Mouse (Mus musculus) CH12.LX (cell line): Measurements from ENCODE around the gene BC049762. TPM values are rescaled to one million over a fixed set of nuclear protein-coding genes. Genes with fewer than 3 reads are reported as not detected.

Experiments
- DNase-seq: peaks from one replicate; pipeline ENCODE4 v3.0.0-alpha.2; 2013; ENCODE audit errors: extremely low read depth
- H3K27ac ChIP-seq: 2 replicates; pipeline ENCODE4 v1.5.1; 2012; ENCODE audit warnings: low read depth, mild to moderate bottlenecking, control low read depth, moderate library complexity; ENCODE audit not compliant: insufficient read depth
- H3K27me3 ChIP-seq: replicated peaks from 2 replicates; pipeline ENCODE3; 2012; ENCODE audit warnings: inconsistent platforms
- H3K36me3 ChIP-seq, 2 experiments: replicated peaks in 1 of 2; 2 replicates each; pipeline versions ENCODE3 to v1.6.1; 2012; ENCODE audit warnings: inconsistent platforms in 1 of 2, low read length in 1 of 2, mild to moderate bottlenecking in 1 of 2, mixed read lengths in 1 of 2, moderate library complexity in 1 of 2; ENCODE audit not compliant: control insufficient read depth in 1 of 2, insufficient read depth in 1 of 2
- H3K4me1 ChIP-seq, 2 experiments: 2 replicates each; pipeline ENCODE4 v1.6.1; 2012; ENCODE audit warnings: inconsistent platforms in 1 of 2, moderate library complexity in 1 of 2; ENCODE audit not compliant: insufficient read depth in 2 of 2, control insufficient read depth in 1 of 2
- H3K4me2 ChIP-seq: 2 replicates; pipeline ENCODE4 v1.6.1; 2012; ENCODE audit warnings: low read depth, mild to moderate bottlenecking, control low read depth; ENCODE audit not compliant: poor library complexity, insufficient read depth, severe bottlenecking
- H3K4me3 ChIP-seq, 3 experiments: fragments of 150-350 bp in 1 of 3; sonication (generic) in 1 of 3; replicated peaks in 1 of 3; 2 replicates each; pipeline versions ENCODE3 to v1.5.1; 2011 to 2012; ENCODE audit warnings: low read depth in 2 of 3, low read length in 2 of 3, mild to moderate bottlenecking in 2 of 3, moderate library complexity in 2 of 3, control low read depth in 1 of 3, improper control_type of control experiment in 1 of 3, inconsistent platforms in 1 of 3, mixed read lengths in 1 of 3; ENCODE audit not compliant: poor library complexity in 1 of 3
- H3K79me2 ChIP-seq: replicated peaks from 2 replicates; pipeline ENCODE4 v1.6.1; 2012; ENCODE audit warnings: mild to moderate bottlenecking, moderate library complexity; ENCODE audit not compliant: control insufficient read depth, poor library complexity, insufficient read depth, severe bottlenecking; ENCODE audit errors: extremely low read depth
- H3K9ac ChIP-seq: 2 replicates; pipeline ENCODE4 v1.6.1; 2012; ENCODE audit warnings: low read depth, mild to moderate bottlenecking, control low read depth, moderate library complexity; ENCODE audit not compliant: insufficient read depth
- H3K9me3 ChIP-seq: replicated peaks from 2 replicates; pipeline ENCODE3; 2012; ENCODE audit warnings: low read length, inconsistent platforms, mixed read lengths
- BHLHE40 ChIP-seq: IDR thresholded peaks from 2 replicates; pipeline ENCODE4 v1.6.1; 2011; ENCODE audit warnings: mild to moderate bottlenecking, low read depth, low read length, improper control_type of control experiment
- CHD2 ChIP-seq: IDR thresholded peaks from 2 replicates; pipeline ENCODE4 v1.6.1; 2011; ENCODE audit warnings: low read length, improper control_type of control experiment
- E2F4 ChIP-seq: IDR thresholded peaks from 2 replicates; pipeline ENCODE4 v1.6.1; 2011; ENCODE audit warnings: low read depth, low read length, improper control_type of control experiment; ENCODE audit not compliant: insufficient replicate concordance
- EP300 ChIP-seq: IDR thresholded peaks from 2 replicates; pipeline ENCODE4 v1.6.1; 2011; ENCODE audit warnings: low read length, improper control_type of control experiment
- ETS1 ChIP-seq: conservative IDR thresholded peaks from 2 replicates; pipeline ENCODE4 v1.6.1; 2012; ENCODE audit warnings: low read depth, mild to moderate bottlenecking, inconsistent platforms, low read length, improper control_type of control experiment, moderate library complexity
- HCFC1 ChIP-seq: IDR thresholded peaks from 2 replicates; pipeline ENCODE4 v1.6.1; 2012; ENCODE audit warnings: low read depth, mild to moderate bottlenecking, inconsistent platforms, low read length, improper control_type of control experiment
- JUND ChIP-seq: conservative IDR thresholded peaks from 2 replicates; pipeline ENCODE4 v1.6.1; 2011; ENCODE audit warnings: low read depth, low read length, improper control_type of control experiment
- MAFK ChIP-seq: IDR thresholded peaks from 2 replicates; pipeline ENCODE4 v1.6.1; 2011; ENCODE audit warnings: low read length, improper control_type of control experiment; ENCODE audit not compliant: insufficient replicate concordance
- MAZ ChIP-seq: IDR thresholded peaks from 2 replicates; pipeline ENCODE4 v1.6.1; 2012; ENCODE audit warnings: low read depth, mild to moderate bottlenecking, inconsistent platforms, low read length, improper control_type of control experiment, moderate library complexity
- MXI1 ChIP-seq: IDR thresholded peaks from 2 replicates; pipeline ENCODE4 v1.6.1; 2011; ENCODE audit warnings: mild to moderate bottlenecking, low read depth, low read length, improper control_type of control experiment
- MYC ChIP-seq: IDR thresholded peaks from 2 replicates; pipeline ENCODE4 v1.6.1; 2011; ENCODE audit warnings: low read depth, mild to moderate bottlenecking, improper control_type of control experiment, low read length
- NELFE ChIP-seq: IDR thresholded peaks from 2 replicates; pipeline ENCODE4 v1.6.1; 2011; ENCODE audit warnings: low read depth, low read length, improper control_type of control experiment
- NRF1 ChIP-seq: IDR thresholded peaks from 2 replicates; pipeline ENCODE4 v1.6.1; 2014; ENCODE audit warnings: low read depth, mild to moderate bottlenecking, inconsistent platforms, low read length, improper control_type of control experiment, moderate library complexity
- PAX5 ChIP-seq: IDR thresholded peaks from 2 replicates; pipeline ENCODE4 v1.6.1; 2012; ENCODE audit warnings: low read length, inconsistent platforms, mixed read lengths
- TBP ChIP-seq: conservative IDR thresholded peaks from 2 replicates; pipeline ENCODE4 v1.6.1; 2011; ENCODE audit warnings: low read depth, low read length, improper control_type of control experiment
- TCF12 ChIP-seq: IDR thresholded peaks from 2 replicates; pipeline ENCODE4 v1.6.1; 2014; ENCODE audit warnings: low read depth, mild to moderate bottlenecking, inconsistent platforms, low read length, improper control_type of control experiment
- ZC3H11A ChIP-seq: IDR thresholded peaks from 2 replicates; pipeline ENCODE4 v1.6.1; 2012; ENCODE audit warnings: low read depth, mild to moderate bottlenecking, inconsistent platforms, low read length, improper control_type of control experiment
- ZMIZ1 ChIP-seq: IDR thresholded peaks from 2 replicates; pipeline ENCODE4 v1.6.1; 2012; ENCODE audit warnings: low read depth, mild to moderate bottlenecking, inconsistent platforms, low read length, improper control_type of control experiment
- dilution Hi-C: fragments of 300-500 bp; cut with MboI; formaldehyde crosslinking; loops from 2 replicates; pipeline ENCODE4 v1.14.3; 2020; ENCODE audit warnings: low sequenced_read_pairs; ENCODE audit not compliant: extremely low pct_unique_long_range_greater_than_20kb, extremely low pct_ligation_motif_present
- in situ Hi-C: fragments of 300-500 bp; cut with MboI; formaldehyde crosslinking; loops from 3 replicates; pipeline ENCODE4 v1.14.3; 2019; ENCODE audit warnings: low sequenced_read_pairs, low pct_ligation_motif_present, low pct_unique_long_range_greater_than_20kb, mixed read lengths
- polyA plus RNA-seq: library from polyadenylated mRNA; unstranded; fragments of >175 nt; gene quantifications from 2 replicates; pipeline ENCODE4 v1.2.1, GENCODE M21; 2012; ENCODE audit warnings: low read depth; ENCODE audit not compliant: insufficient read length
- total RNA-seq, 2 experiments: library from RNA; depleted of rRNA; stranded (reverse); fragments of 300-350 nt in 1 of 2; fragments of >200 nt in 1 of 2; gene quantifications; 2 replicates each; pipeline ENCODE4 v1.2.3; 2012 to 2014

The BC049762 gene
- total and polyA plus RNA-seq, 3 experiments, result 0.31 to 0.34 TPM; not detected in 1

- no peaks in the 10 kb centered on the region for H3K36me3 ChIP-seq
- dilution Hi-C loops, result no loop called here
- no peak overlapping the region for H3K27ac ChIP-seq
- TF ChIP-seq JUND (no peak), MYC (no peak), MAZ (no peak), HCFC1 (no peak), ZC3H11A (no peak), NELFE (no peak), BHLHE40 (no peak)
- TF ChIP-seq, all 38 proteins: peak for 0
- in situ Hi-C loops, result no loop called here
- no peak overlapping the region for H3K9ac ChIP-seq
- no peaks in the 10 kb centered on the region for H3K4me1 ChIP-seq
- DNase-seq, result no peak
- no peaks in the 10 kb centered on the region for H3K79me2 ChIP-seq
- no peaks in the 10 kb centered on the region for H3K9me3 ChIP-seq
- H3K4me2 ChIP-seq, result no peak overlapping the region
- H3K4me3 ChIP-seq, result no peak overlapping the region
- peaks cover 47% of the 10 kb centered on the region for H3K27me3 ChIP-seq
Observed at GRCm38 (mm10) chr11:51311846-51312245, 49.0 kb upstream of the BC049762 start.

- no peaks in the 10 kb centered on the region for H3K36me3 ChIP-seq
- dilution Hi-C loops, result no loop called here
- no peak overlapping the region for H3K9ac ChIP-seq
- no peaks in the 10 kb centered on the region for H3K4me1 ChIP-seq
- no peak overlapping the region for H3K4me3 ChIP-seq
- H3K4me2 ChIP-seq, result no peak overlapping the region
- H3K9me3 ChIP-seq, result no peaks in the 10 kb centered on the region
- peaks cover 54% of the 10 kb centered on the region for H3K27me3 ChIP-seq
- in situ Hi-C loops, result no loop called here
- TF ChIP-seq MXI1 (no peak), TBP (no peak), HCFC1 (no peak)
- DNase-seq, result no peak
- H3K27ac ChIP-seq, result no peak overlapping the region
- no peaks in the 10 kb centered on the region for H3K79me2 ChIP-seq
Observed at GRCm38 (mm10) chr11:51308306-51308705, 45.5 kb upstream of the BC049762 start.

GRCm38 (mm10) chr11:51303981-51304553, 41.2 kb upstream of the BC049762 start:
- H3K4me2 ChIP-seq, result no peak overlapping the region
- no peak overlapping the region for H3K27ac ChIP-seq
- H3K36me3 ChIP-seq, result no peaks in the 10 kb centered on the region
- in situ Hi-C loops (no loop called here), dilution Hi-C loops (no loop called here)
- H3K9me3 ChIP-seq, result no peaks in the 10 kb centered on the region
- no peak overlapping the region for H3K9ac ChIP-seq
- H3K79me2 ChIP-seq, result no peaks in the 10 kb centered on the region
- DNase-seq, result no peak
- TF ChIP-seq E2F4, result no peak
- no peak for TF ChIP-seq NRF1
- TF ChIP-seq EP300, result no peak
- no peak for TF ChIP-seq BHLHE40
- no peak for TF ChIP-seq HCFC1
- TF ChIP-seq TCF12, result no peak
- no peak for TF ChIP-seq TBP
- no peak for TF ChIP-seq MAFK
- no peak for TF ChIP-seq CHD2
- no peak for TF ChIP-seq PAX5
- no peak for TF ChIP-seq ETS1
- TF ChIP-seq ZC3H11A, result no peak
- TF ChIP-seq ZMIZ1, result no peak
- H3K4me1 ChIP-seq, result no peaks in the 10 kb centered on the region
- H3K27me3 ChIP-seq, result peaks cover 57% of the 10 kb centered on the region
- no peak overlapping the region for H3K4me3 ChIP-seq
